Mouse (Mus musculus) forebrain, embryonic 13.5 days (tissue): Measurements from ENCODE around the gene Tmem51. TPM values are rescaled to one million over a fixed set of nuclear protein-coding genes. Genes with fewer than 3 reads are reported as not detected.

Source experiments
- ATAC-seq: fragments of 200-750 bp; cut with Nextera tagmentation; 2 replicates; pipeline ENCODE4 v1.8.0; 2017
- H3K27ac ChIP-seq: fragments of 300-500 bp; sonication (generic); 2 replicates; pipeline ENCODE4 v1.5.1; 2015; ENCODE audit warnings: inconsistent platforms, mild to moderate bottlenecking, moderate library complexity
- H3K27me3 ChIP-seq: fragments of 300-500 bp; sonication (generic); 2 replicates; pipeline ENCODE4 v1.6.1; 2015; ENCODE audit warnings: mild to moderate bottlenecking, inconsistent platforms
- H3K36me3 ChIP-seq: fragments of 300-500 bp; sonication (generic); 2 replicates; pipeline ENCODE4 v1.6.1; 2015; ENCODE audit warnings: mild to moderate bottlenecking, inconsistent platforms; ENCODE audit not compliant: poor library complexity, severe bottlenecking
- H3K4me1 ChIP-seq: fragments of 300-500 bp; sonication (generic); 2 replicates; pipeline ENCODE4 v1.6.1; 2015; ENCODE audit warnings: inconsistent platforms
- H3K4me2 ChIP-seq: fragments of 300-500 bp; sonication (generic); 2 replicates; pipeline ENCODE4 v1.6.1; 2015; ENCODE audit warnings: inconsistent platforms, mild to moderate bottlenecking, moderate library complexity
- H3K4me3 ChIP-seq: fragments of 300-500 bp; sonication (generic); 2 replicates; pipeline ENCODE4 v1.5.1; 2015; ENCODE audit warnings: mild to moderate bottlenecking, inconsistent platforms
- H3K9ac ChIP-seq: fragments of 300-500 bp; sonication (generic); 2 replicates; pipeline ENCODE4 v1.6.1; 2015; ENCODE audit warnings: mild to moderate bottlenecking, inconsistent platforms
- H3K9me3 ChIP-seq: fragments of 300-500 bp; sonication (generic); replicated peaks from 2 replicates; pipeline ENCODE4 v1.6.1; 2016; ENCODE audit warnings: inconsistent platforms
- WGBS: fragments of 180-500 bp; shearing (Covaris S2); methylation state at CpG from one replicate; pipeline ENCODE4 v1.1.7; 2015; 5-methylcytosine and 5-hydroxymethylcytosine counted together
- polyA plus RNA-seq: library from polyadenylated mRNA; unstranded; fragments of >200 nt; fragmentation: Nextera tagmentation; extraction: Ambion mirVana; gene quantifications from 2 replicates; pipeline ENCODE4 v1.2.1, GENCODE M21; 2015

Gene Tmem51
- polyA plus RNA-seq, 1 experiment from 2014 or later = 3.4 TPM

- Histone ChIP-seq H3K9ac (no peak overlapping the region), H3K27ac (no peak overlapping the region), H3K4me1 (no peaks in the 10 kb centered on the region), H3K9me3 (0 out of 2 replicates have a peak, but pooled peaks cover 5% of the 10 kb centered on the region), H3K27me3 (no peaks in the 10 kb centered on the region), H3K36me3 (no peaks in the 10 kb centered on the region), H3K4me2 (no peak overlapping the region), H3K4me3 (no peak overlapping the region)
- ATAC-seq = no peak
- 94% methylated on average over 13 of the region's 13 CpGs for WGBS
Measured at GRCm38 (mm10) chr4:142028533-142028932, 55.6 kb downstream of the Tmem51 start.

- ATAC-seq = no peak
- WGBS = 93% methylated on average over 2 of the region's 2 CpGs
Measured at GRCm38 (mm10) chr4:142026965-142027364, 57.1 kb downstream of the Tmem51 start.

GRCm38 (mm10) chr4:142024536-142024935, 59.6 kb downstream of the Tmem51 start:
- Histone ChIP-seq H3K27me3 (no peaks in the 10 kb centered on the region), H3K9ac (no peak overlapping the region), H3K36me3 (no peaks in the 10 kb centered on the region), H3K4me2 (no peak overlapping the region), H3K27ac (no peak overlapping the region), H3K4me1 (no peaks in the 10 kb centered on the region), H3K4me3 (no peak overlapping the region), H3K9me3 (no peaks in the 10 kb centered on the region)
- no peak for ATAC-seq
- WGBS = 86% methylated on average over 2 of the region's 2 CpGs

More at GRCm38 (mm10) chr4:142026965-142027364, 57.1 kb downstream of the Tmem51 start:
- no peaks in the 10 kb centered on the region for H3K4me1 ChIP-seq
- H3K4me3 ChIP-seq = no peak overlapping the region
- H3K9me3 ChIP-seq = no peaks in the 10 kb centered on the region
- H3K27ac ChIP-seq = no peak overlapping the region
- H3K9ac ChIP-seq = no peak overlapping the region
- no peaks in the 10 kb centered on the region for H3K27me3 ChIP-seq
- H3K36me3 ChIP-seq = no peaks in the 10 kb centered on the region
- H3K4me2 ChIP-seq = no peak overlapping the region

- no peak overlapping the region for H3K9ac ChIP-seq
- 83% methylated on average over 4 of the region's 4 CpGs for WGBS
- no peaks in the 10 kb centered on the region for H3K9me3 ChIP-seq
- no peak overlapping the region for H3K4me2 ChIP-seq
- no peak overlapping the region for H3K27ac ChIP-seq
- no peaks in the 10 kb centered on the region for H3K4me1 ChIP-seq
- no peak for ATAC-seq
- no peak overlapping the region for H3K4me3 ChIP-seq
- H3K27me3 ChIP-seq = no peaks in the 10 kb centered on the region
- H3K36me3 ChIP-seq = no peaks in the 10 kb centered on the region
Measured at GRCm38 (mm10) chr4:142023166-142023565, 60.9 kb downstream of the Tmem51 start.

GRCm38 (mm10) chr4:142017686-142018085, 66.4 kb downstream of the Tmem51 start:
- no peak for ATAC-seq
- Histone ChIP-seq H3K36me3 (no peaks in the 10 kb centered on the region), H3K4me2 (no peak overlapping the region), H3K4me1 (peaks cover 16% of the 10 kb centered on the region), H3K9me3 (no peaks in the 10 kb centered on the region), H3K9ac (no peak overlapping the region), H3K27me3 (peaks cover 21% of the 10 kb centered on the region), H3K4me3 (no peak overlapping the region), H3K27ac (no peak overlapping the region)
- 67% methylated on average over 15 of the region's 15 CpGs for WGBS

GRCm38 (mm10) chr4:142014659-142015608, 69.2 kb downstream of the Tmem51 start, which contains the start of gene Fhad1:
TSS of gene Fhad1 (minus strand) at chr4:142015082.
- Histone ChIP-seq H3K27ac (peak within 1 kb of the TSS; percentile 3; the same call in 1 of the 2 replicates), H3K27me3 (peaks cover 21% of the 10 kb centered on the region), H3K4me3 (peak within 1 kb of the TSS; percentile 42), H3K9ac (peak within 1 kb of the TSS; percentile 58), H3K9me3 (no peaks in the 10 kb centered on the region), H3K36me3 (no peaks in the 10 kb centered on the region), H3K4me1 (peaks cover 19% of the 10 kb centered on the region), H3K4me2 (peak within 1 kb of the TSS; percentile 76)
- WGBS = under 1% methylated on average over 44 of the region's 46 CpGs
- ATAC-seq = peak; percentile 88

GRCm38 (mm10) chr4:142011236-142011635, 72.9 kb downstream of the Tmem51 start:
- Histone ChIP-seq H3K9me3 (no peaks in the 10 kb centered on the region), H3K4me3 (no peak overlapping the region), H3K36me3 (no peaks in the 10 kb centered on the region), H3K27me3 (peaks cover 19% of the 10 kb centered on the region), H3K9ac (no peak overlapping the region), H3K4me2 (no peak overlapping the region), H3K4me1 (peaks cover 19% of the 10 kb centered on the region), H3K27ac (no peak overlapping the region)
- 91% methylated on average over 13 of the region's 13 CpGs for WGBS
- ATAC-seq = no peak

- H3K4me3 ChIP-seq = no peak overlapping the region
- WGBS = 80% methylated on average over 7 of the region's 7 CpGs
- H3K27ac ChIP-seq = no peak overlapping the region
- peaks cover 13% of the 10 kb centered on the region for H3K27me3 ChIP-seq
- H3K4me2 ChIP-seq = no peak overlapping the region
- H3K4me1 ChIP-seq = peaks cover 12% of the 10 kb centered on the region
- H3K9me3 ChIP-seq = no peaks in the 10 kb centered on the region
- ATAC-seq = no peak
- no peaks in the 10 kb centered on the region for H3K36me3 ChIP-seq
- H3K9ac ChIP-seq = no peak overlapping the region
Measured at GRCm38 (mm10) chr4:142010441-142010840, 73.7 kb downstream of the Tmem51 start.

- ATAC-seq = no peak
- Histone ChIP-seq H3K36me3 (no peaks in the 10 kb centered on the region), H3K4me2 (no peak overlapping the region), H3K27ac (no peak overlapping the region), H3K4me3 (no peak overlapping the region), H3K9ac (no peak overlapping the region), H3K9me3 (no peaks in the 10 kb centered on the region), H3K4me1 (0 out of 2 replicates have a peak, but pooled peaks cover 3% of the 10 kb centered on the region), H3K27me3 (peaks cover 3% of the 10 kb centered on the region; the same call in 1 of the 2 replicates)
- 71% methylated on average over 11 of the region's 11 CpGs for WGBS
Measured at GRCm38 (mm10) chr4:142008206-142008605, 75.9 kb downstream of the Tmem51 start.

GRCm38 (mm10) chr4:142000581-142000980, 83.5 kb downstream of the Tmem51 start:
- Histone ChIP-seq H3K4me2 (no peak overlapping the region), H3K4me1 (peaks cover 16% of the 10 kb centered on the region), H3K27me3 (no peaks in the 10 kb centered on the region), H3K9me3 (no peaks in the 10 kb centered on the region), H3K4me3 (no peak overlapping the region), H3K27ac (no peak overlapping the region), H3K36me3 (no peaks in the 10 kb centered on the region), H3K9ac (no peak overlapping the region)
- 65% methylated on average over 9 of the region's 9 CpGs for WGBS
- ATAC-seq = no peak

- WGBS = 65% methylated on average over 7 of the region's 7 CpGs
Measured at GRCm38 (mm10) chr4:141999494-142000074, 84.5 kb downstream of the Tmem51 start.

GRCm38 (mm10) chr4:141998282-141998821, 85.8 kb downstream of the Tmem51 start:
- Histone ChIP-seq H3K9ac (no peak overlapping the region; the same call in 1 of the 2 replicates), H3K27me3 (no peaks in the 10 kb centered on the region), H3K4me1 (peaks cover 16% of the 10 kb centered on the region), H3K27ac (no peak overlapping the region), H3K9me3 (no peaks in the 10 kb centered on the region), H3K4me3 (peak overlapping the region; percentile 40), H3K4me2 (peak overlapping the region; percentile 60), H3K36me3 (no peaks in the 10 kb centered on the region)
- 27% methylated on average over 11 of the region's 11 CpGs for WGBS
- peak; percentile 81 for ATAC-seq

More at GRCm38 (mm10) chr4:141999494-142000074, 84.5 kb downstream of the Tmem51 start:
- no peak for ATAC-seq
- Histone ChIP-seq H3K4me2 (no peak overlapping the region), H3K4me3 (no peak overlapping the region), H3K9ac (no peak overlapping the region), H3K4me1 (peaks cover 16% of the 10 kb centered on the region), H3K36me3 (no peaks in the 10 kb centered on the region), H3K27me3 (no peaks in the 10 kb centered on the region), H3K27ac (no peak overlapping the region), H3K9me3 (no peaks in the 10 kb centered on the region)
